Mouse (Mus musculus): ENCODE measurements around the gene Olfr356. TPM values are rescaled to one million over a fixed set of nuclear protein-coding genes. Genes with fewer than 3 reads are reported as not detected.

Olfr356 gene
- polyA plus RNA-seq (2017; shearing (Covaris generic)) = not detected

GRCm38 (mm10) chr2:36936821-36937220, at the start of gene Olfr356:
TSS of gene Olfr356 (plus strand) at chr2:36937121.

GRCm38 (mm10) chr2:36892836-36893235, 44.1 kb upstream of the Olfr356 start, which contains the start of gene Olfr353:
TSS of gene Olfr353 (minus strand) at chr2:36892936.

GRCm38 (mm10) chr2:36905380-36905779, 31.5 kb upstream of the Olfr356 start, which contains the start of gene Olfr354:
TSS of gene Olfr354 (plus strand) at chr2:36905680.

GRCm38 (mm10) chr2:36928797-36929196, 8.1 kb upstream of the Olfr356 start, which contains the start of gene Olfr355:
TSS of gene Olfr355 (minus strand) at chr2:36928897.

Other genes with a start within 250 kb of the Olfr356 start
- gene Olfr347, start 205.2 kb upstream of the Olfr356 start, polyA plus RNA-seq (2017; shearing (Covaris generic)) = not detected
- not detected for gene Olfr348, start 152.8 kb upstream of the Olfr356 start, polyA plus RNA-seq (2017; shearing (Covaris generic))
- 0.53 TPM for gene Olfr50, start 146.6 kb upstream of the Olfr356 start, polyA plus RNA-seq (2017; shearing (Covaris generic))
- not detected for gene Olfr3, start 120.1 kb upstream of the Olfr356 start, polyA plus RNA-seq (2017; shearing (Covaris generic))
- gene Olfr350, start 90.8 kb upstream of the Olfr356 start, polyA plus RNA-seq (2017; shearing (Covaris generic)) = not detected
- gene Olfr351, start 74.5 kb upstream of the Olfr356 start, polyA plus RNA-seq (2017; shearing (Covaris generic)) = not detected
- not detected for gene Olfr352, start 68.7 kb upstream of the Olfr356 start, polyA plus RNA-seq (2017; shearing (Covaris generic))
- gene Olfr353, start 44.2 kb upstream of the Olfr356 start, polyA plus RNA-seq (2017; shearing (Covaris generic)) = not detected
- 0.09 TPM for gene Olfr354, start 31.4 kb upstream of the Olfr356 start, polyA plus RNA-seq (2017; shearing (Covaris generic))
- not detected for gene Olfr355, start 8.2 kb upstream of the Olfr356 start, polyA plus RNA-seq (2017; shearing (Covaris generic))
- gene Olfr357, start 56.7 kb downstream of the Olfr356 start, polyA plus RNA-seq (2017; shearing (Covaris generic)) = not detected
- not detected for gene Olfr358, start 72.2 kb downstream of the Olfr356 start, polyA plus RNA-seq (2017; shearing (Covaris generic))
- not detected for gene Olfr360, start 128.6 kb downstream of the Olfr356 start, polyA plus RNA-seq (2017; shearing (Covaris generic))
- not detected for gene Olfr361, start 152.2 kb downstream of the Olfr356 start, polyA plus RNA-seq (2017; shearing (Covaris generic))
- not detected for gene Olfr362, start 180.8 kb downstream of the Olfr356 start, polyA plus RNA-seq (2017; shearing (Covaris generic))
- not detected for gene Olfr364-ps1, start 202.2 kb downstream of the Olfr356 start, polyA plus RNA-seq (2017; shearing (Covaris generic))